Mouse (Mus musculus): ENCODE measurements around the gene Gpr61. TPM values are rescaled to one million over a fixed set of nuclear protein-coding genes. Genes with fewer than 3 reads are reported as not detected.
A peak's percentile ranks its signal among the peaks of the same experiment; 100 is the strongest.

The Gpr61 gene
- total RNA-seq, 2 experiments from 2014 or later: 0.13 to 0.16 TPM

DNA sequence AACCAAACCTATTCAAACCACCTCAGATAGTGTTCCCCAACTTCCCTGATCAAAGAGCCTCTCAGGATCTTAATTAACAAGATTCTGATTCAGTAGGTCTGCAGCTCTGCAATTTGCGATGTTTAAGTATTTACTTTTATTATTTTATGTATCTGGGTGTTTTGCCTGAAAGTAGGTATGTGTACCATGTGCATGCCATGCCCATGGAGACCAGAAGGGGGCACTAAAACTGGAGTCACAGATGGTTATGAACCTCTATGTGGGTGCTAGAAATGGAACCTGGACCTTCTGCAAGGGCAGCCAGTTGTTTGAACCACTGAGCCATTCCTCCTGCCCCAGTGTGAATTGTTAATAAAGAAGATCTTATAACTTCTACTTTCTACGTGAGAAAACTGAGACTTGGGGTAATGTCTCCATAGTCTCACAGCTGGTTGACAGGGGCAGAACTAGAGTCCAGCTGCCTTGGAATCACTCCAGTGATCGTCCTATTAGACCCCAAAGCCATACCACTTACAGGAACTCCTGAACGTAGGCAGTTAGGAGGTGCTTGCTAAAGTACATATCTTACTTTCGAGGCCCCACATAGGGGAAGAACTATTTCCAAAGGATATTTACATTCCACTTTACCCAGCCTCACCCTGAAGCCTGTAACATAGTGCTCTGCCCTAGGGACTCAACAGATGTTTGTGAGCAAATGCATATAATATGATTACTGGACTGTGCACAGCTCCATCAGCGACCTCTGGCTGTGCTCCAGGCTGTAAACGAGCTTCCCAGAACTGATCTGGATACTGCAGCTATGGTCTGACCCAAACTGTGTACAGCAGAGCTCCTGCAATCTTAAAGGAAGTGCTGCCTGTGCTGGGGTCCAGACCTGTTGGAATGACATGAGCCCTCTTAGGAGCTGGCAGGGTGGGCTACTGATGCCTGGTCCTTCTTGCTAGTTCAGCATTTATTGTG lies 24.4 kb upstream of the Gpr61 start:
- no peak for DNase-seq

DNA sequence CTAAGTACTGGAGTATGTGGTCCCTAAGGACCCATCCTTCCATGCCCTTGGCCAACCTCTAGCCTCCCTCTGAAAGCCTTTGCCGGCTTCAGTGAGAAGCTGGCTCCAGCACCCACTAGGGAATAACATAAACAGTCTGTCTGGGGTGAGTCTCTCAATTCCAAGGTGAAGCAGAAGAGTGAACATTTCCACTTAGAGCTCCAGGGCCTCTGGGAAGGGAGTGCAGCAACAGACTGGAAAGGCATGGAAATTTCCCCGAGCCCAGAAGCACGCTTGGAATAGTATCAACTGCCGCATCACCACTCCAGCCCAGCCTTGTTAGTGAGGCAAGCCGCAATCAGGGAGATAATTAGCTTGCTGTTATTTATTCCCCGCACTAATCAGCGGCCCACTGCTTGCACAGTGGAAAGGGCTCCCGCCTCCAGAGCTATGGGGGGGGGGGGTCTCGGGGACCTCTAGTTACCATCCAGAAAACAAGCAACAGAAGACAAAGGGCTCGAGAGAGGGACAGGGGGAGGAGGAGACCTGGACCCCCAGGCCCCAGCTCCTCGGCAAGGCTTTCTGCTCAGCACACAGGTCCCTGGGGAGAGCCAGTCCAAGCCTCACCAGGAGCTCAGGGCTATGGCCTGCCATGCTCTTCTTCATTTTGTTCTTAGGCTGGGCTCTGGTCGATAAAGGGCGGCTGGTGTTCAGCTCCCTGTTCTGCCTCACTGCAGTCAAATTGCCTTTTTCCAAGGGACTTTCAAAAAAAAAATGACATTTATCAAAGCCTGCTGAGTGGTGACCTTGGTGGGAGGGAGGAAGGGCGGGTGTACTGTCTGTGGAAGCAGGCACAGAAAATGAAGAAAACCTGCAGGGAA lies 20.2 kb upstream of the Gpr61 start:
- DNase-seq: peak; percentile 70 to 71

DNA sequence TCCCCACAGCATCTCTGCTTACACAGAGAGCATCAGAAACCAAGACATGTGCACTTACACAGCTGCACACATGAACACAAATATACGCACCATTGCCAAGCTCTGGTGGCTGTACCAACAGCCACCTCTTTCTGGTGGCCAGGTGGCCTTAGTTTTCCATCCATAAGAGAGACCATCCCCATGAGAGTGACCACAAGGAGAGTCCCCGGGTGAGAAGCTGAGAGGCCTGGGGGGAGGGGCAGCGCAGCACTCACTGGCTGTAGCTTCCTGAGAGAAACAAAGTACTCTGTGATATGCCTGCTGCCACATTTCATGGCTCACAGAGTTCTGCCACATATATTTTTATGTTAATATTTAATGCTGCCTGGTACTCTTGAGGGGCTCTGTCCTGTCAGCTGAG lies 14.5 kb upstream of the Gpr61 start:
- DNase-seq: no peak

DNA sequence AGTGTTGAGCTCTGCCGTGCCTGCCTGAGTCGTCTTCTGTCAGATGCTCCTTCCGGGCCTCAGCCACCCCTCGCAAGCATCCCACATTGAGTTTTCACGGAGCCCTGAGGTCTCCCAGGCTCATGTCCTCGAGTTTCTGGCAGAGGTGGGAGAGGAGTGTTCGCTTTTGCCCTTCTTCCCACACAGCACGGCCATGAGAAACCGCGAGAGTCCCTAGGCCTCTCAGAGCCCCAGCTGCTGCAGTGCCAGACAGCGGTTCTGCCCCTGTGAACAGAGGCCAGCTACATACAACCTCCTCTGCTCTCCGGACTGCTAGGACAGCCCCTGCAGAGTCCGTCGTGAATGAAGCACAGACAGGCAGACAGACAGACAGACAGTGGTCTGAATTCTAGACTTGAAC lies 12.8 kb upstream of the Gpr61 start:
- DNase-seq: no peak

DNA sequence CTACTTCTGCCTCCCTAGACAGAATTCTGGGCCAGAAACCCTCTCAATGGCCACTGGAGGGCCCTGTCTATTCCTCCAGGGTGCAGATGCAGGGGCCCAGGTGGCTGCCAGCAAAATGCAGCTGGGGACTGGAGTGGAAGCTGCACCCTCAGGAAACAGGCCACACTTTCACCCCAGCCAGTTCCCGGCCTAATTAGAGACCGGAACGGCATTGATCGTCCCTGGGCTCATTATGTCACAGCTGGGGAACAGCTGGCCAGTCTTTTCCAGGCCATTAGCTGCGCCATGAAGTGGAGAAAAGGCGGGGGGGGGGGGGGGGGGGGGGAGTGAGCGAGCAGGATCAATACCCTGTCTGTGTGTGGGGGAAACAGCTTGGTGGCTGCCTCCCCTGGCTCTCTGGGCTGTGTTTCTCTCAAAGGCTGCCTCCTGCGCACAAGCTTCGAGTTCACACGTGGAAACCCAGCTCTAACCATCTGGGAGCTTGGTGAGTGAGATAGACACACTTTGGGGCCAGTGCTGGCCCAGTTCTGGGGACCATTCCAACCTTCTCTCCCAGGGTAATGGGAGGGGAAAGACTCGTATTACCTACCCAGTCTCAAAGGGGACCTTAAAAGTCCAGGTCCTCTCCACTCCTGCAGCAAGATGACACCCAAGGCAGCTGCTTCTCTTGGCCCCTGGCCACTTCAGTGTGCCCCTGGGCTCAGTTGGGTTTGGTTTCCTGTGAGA lies 12.0 kb upstream of the Gpr61 start:
- peak; percentile 24 to 51 for DNase-seq

DNA sequence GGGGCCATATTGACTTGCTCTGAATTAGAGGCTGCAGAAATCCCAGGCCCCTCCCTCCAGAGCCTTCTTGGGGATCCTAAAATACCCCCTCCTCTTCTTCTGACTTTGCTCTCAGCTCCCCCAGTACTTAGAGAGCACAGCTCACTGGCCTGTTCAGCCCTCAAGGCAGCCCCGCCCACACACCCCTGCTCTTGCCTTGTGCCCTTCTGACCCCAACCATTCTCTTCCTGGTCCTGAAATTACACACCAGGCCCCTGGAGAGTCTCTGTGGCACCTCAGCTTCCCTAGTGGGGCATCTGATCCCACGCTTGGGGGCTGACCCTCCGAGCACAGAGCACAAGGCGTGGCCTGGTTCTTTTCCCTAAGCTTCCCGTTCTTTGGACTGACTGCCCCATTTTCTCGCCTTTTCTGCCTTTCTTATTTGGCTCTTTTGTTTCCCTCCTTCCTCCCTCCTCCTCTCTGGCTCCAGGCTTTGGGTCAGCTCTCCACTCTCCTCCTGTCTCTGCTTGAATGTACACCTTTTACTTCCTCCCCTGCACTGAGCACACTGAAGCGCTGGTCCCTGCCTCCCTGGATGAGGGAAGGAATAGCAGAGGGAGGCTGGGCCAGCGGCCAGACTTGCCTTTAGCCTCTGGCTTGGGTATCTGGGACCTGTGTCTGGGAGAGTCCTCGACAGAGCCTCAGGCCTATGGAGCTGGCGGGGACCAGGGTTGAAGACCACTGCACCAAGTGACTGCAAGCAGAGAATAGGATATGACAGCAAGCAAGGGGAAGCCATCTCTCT lies 11.0 kb upstream of the Gpr61 start:
- no peak for DNase-seq

DNA sequence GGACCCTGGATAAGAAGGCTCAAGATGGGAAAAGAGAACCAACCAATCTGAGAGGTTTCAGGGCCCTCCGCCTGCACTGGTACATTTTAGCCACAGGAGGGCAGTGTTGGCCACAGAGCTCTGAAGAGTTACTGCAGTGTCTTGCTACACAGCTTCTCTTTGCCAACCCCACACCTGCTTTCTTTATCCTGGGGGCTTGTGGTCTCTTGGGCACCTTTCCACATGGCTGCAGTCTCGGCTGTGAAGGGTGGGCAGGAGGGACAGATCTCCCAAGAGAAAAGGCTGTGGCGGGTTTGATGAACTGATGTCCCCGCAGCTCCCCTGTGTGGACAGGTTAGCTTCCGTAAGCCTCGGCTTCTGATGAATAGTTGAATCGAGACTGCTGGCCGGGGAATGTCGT lies 10.1 kb upstream of the Gpr61 start:
- DNase-seq: peak; percentile 80 to 84

DNA sequence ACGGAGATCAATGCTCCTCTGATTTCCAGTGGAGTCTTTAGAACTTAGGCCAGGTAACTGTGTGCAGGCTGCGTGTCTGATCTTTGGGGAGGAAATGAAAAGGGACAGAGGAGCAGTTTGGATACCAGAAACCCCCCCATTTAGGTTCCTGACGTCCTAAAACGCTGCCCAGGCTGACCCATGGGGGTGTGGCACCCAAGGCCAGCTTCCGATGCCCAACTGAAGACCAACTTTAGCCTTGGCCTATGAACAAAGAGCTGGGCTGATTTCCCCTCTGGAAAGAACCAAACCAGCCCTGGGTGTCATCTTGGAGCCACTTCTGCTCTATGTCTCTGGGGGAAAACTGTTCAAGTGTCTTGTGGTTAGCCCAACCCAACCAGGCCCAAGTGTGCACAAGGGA lies 9.4 kb upstream of the Gpr61 start:
- DNase-seq: no peak

DNA sequence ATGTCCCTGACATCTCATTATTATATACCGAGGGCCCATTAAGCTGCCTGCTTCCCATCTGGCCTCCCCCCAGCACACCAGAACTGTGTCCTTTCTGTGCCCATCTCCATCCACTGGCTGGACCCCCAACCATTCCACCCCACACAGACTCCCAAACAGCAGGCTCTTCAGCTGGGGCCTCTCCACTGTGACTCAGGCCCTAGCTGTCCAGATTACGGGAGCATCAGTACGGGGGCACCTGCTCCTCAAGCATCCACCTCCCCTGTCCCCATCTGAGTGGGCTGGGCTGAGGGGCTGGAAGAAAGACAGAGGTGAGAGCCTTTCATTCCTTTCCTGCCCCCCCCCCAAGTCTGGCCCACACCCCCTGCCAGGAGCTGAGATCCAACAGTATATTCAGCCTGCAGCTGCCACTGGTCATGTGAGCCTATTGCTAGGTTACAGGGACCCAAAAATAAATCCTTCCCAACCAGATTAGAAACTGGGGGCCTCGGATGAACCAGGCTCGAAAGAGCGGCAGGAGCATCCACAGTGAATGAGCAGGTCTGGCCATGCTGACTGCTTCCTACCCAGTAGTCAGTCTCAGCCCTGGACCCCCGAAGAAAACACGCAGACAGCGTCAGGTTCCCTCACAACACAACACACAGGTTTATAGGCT lies 3.8 kb upstream of the Gpr61 start:
- DNase-seq: no peak

DNA sequence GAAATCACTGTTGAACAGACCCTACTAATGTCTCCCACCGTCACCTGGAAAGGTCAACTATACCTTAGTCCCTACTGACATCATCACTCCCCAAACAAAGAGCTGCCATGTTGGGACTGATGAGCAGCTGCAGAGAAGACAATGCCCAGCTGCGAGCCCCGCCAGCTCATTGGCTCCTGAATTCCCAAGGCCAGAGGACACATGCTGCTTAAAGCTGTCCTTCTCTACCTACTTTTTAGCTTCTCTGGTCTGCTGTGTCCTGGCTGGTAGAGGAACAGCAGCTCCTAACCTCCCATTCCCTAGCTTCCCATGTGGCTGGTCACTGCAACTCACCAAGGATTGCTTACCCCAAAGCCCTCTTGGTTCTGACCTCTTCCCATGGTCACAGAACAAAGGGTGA lies 2.4 kb downstream of the Gpr61 start:
- DNase-seq: no peak

DNA sequence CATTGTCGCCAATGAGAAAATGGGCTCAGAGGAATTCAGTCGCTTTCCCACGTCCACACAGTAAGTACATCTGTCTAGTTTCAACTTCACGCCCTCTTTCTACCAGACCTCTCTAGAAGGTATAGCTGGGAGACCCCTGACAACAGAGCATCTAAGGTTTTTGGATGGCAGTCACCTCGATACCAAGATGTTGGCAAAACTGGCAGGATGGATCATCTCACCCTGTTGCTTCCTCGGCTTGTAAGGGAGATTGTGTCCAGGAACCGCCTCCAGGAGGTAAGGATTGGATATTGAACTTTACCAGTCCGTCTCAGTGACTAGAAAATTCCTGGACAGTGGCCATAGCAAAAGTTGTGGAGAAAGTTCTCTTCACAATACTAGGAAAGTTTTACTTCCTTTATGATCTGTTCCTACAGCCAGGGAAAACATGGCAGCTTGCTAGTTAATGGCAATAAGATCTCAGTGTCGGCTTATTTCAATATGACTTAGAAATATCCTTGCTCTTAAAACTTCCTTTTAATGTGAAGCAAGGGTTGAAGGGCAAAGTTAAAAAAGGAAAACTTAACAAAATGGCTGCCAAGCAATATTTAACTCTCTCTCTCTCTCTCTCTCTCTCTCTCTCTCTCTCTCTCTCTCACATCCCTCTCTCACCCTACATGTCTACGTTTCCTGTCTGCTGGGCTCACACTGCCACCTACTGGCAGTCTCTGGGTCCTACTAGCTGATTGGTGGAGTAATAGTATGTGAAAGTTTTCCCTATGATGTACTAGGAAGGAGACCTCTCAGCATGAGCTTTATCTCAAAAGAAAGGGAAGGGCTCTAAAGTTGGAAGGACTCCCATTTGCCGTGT lies 7.1 kb downstream of the Gpr61 start:
- peak; percentile 89 to 90 for DNase-seq

DNA sequence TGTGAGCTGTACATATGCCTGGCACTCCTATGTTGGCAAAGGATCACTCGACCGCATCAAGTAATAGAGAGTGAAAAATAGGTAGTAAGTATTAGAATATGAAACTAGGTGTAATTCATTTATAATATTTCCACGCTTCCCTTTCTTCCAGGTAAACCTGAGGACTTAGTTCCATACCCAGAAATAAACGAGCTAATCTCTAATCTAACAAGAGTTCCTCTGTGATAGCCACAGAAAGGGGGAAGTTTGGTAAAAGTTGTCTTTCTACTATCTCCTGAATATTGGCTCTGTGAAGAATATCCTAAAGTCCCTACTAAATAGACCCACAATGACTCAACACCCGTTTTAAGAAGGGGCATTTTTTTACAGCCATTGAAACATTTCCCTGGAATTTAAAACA lies 8.0 kb downstream of the Gpr61 start:
- no peak for DNase-seq

DNA sequence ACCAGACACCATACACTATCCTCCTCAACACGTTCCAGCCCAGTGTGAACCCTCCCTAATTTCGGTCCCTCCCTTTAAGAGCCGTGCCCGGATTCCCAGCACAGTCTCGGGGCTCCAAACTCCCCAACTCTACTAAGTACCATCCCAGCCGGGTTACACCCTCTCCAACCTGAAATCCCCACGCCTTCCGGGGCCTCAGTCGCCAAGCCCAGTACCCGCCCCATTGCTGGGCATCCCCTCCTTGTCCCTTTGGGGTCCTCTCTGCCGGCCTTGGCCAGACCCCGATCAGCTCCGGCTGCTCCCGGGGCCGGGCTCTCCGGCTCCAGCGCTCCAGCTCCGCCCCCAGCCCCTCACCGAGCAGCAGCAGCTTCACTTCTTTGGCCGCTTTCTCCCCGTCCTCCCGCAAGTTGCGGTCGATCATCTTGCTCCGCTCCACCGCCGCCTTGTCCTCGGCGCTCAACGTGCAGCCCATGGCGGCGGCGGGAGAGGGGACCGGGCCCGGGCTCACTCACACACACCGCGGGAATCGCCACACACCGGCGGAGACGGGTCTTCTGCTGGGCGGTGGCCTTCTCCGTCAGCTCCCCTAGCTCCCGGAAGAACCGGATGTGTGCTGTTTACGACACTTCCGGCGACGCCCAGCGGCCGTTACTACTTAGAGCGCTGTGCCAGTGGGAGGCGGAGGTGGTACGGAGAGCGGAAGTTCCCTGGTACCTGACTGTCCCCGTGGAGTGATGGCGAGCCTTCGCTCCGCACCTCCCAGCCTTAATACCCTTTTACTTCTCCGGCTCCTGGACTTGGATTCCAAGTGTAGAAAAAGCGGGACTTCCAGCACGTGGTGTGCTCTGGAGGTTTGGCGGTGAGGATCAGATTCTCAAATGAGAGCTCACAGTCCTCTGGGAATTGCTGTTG lies 8.9 kb downstream of the Gpr61 start, which contains the start of gene Gnai3:
Gnai3 (minus strand) TSS at position 613 of the 912 bp plus-strand sequence.
- peak; percentile 94 for DNase-seq

DNA sequence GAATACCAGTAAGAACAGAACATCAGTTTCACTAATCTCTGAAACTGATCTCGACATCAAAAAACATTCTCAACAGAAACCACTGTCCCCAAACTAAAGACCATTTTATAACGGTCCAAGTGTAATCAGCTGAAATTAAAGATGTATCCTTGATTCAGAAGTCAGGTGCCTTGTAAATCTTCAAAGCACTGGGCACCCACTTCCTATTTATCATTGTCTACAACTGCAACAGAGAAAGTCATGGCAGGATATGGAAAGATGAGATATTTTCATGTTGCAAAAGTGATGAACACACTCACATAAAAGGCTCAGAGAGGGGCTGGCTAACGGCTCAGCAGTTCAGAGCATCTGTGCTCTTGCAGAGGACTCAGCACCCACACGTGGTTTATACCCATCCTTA lies 13.9 kb downstream of the Gpr61 start:
- no peak for DNase-seq

DNA sequence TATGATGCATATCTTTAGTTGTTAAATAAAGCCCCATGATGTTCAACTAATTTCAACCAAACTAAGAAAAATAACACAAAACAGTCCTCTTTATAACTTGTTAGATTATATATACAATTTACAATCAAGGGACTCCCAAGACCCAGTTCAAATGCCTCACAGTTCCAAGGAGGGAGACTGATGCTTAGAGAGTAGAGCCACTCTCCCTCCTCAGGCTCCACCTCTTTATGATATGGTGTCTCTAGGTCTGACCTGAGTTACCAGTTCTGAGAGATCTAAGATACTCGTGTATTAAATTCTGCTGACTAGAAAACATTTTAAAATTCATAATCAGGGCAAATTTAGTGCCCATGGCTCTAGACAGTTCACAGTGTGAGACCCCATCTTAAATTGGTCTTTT lies 15.6 kb downstream of the Gpr61 start:
- DNase-seq: no peak

DNA sequence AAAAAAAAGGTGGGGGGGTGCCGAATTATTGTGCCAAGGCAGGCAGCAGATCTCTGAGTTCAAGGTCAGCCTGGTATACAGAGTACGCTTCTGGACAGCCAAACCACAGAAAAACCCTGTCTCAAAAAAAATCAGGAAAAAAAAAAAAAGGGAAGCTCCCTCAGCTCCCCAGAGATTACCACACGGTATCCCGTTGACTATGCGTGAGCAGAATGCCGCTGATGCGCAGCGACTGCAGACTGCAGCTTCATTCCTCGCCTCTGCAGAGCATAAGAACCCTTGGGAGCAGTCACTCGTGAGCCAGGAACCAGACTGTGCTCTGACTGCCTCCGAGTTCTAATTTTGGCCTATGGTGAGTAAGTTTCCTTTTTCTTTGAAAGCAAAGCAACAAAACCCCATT lies 20.0 kb downstream of the Gpr61 start:
- peak; percentile 40 to 53 for DNase-seq

DNA sequence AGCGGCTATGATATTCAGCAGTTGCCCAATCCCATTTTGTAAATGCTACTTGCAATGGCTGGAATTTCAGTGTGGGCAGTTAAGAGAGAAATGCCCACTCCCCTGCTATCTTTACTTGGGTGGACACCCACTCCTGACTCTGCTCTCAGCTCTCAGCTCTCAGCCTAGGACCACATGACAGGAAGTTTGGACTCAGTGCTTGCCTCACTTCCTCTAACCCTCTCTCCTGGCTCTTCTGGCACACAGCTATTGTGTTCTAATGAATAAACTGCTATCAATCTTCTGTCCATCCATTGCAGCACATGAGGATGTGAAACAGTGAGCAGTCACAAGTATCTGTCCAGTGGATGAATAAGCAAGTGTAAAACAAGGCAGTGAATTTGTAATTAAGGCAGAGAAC lies 22.2 kb downstream of the Gpr61 start:
- DNase-seq: no peak

DNA sequence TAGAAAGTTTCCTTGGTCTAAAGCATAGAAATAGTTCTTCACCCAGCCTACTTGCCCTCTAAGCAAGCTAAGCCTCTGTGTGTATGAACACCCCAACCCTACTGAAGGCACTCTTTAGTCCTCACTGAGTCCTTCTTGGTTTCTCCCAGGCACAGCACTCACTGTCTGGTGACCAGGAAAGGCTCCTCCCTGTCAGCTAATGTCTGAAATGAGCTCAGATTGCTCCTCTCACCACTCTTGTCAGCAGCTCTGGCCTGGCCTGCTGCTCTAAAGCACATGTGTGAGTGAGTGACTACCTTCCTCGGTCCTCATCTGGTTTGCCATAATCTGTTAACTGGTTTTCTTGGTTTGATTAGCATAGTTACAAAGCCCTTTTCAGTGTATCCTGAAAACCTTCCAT lies 22.9 kb downstream of the Gpr61 start:
- DNase-seq: no peak

DNA sequence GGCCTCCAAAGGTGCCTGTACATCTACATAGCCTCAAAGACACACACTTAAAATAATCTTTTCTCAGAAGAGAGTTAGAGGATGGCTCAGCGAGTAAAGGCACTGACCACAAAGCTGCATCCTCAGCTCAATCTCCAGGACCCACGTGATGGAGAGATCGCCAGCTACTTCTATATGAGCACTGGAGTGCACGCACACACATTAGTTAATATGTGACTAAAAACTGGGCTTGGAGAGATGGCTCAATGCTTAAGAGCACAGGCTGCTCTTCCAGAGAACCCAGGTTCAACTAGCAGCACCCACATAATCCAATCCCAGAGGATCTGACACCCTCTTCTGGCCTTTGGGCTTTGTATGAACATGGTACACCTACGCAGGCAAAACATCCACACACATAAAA lies 23.5 kb downstream of the Gpr61 start:
- DNase-seq: no peak

Measured in adrenal gland, postnatal 36 days (tissue).